Mouse (Mus musculus) left cerebral cortex, postnatal 14 days (tissue): Measurements from ENCODE around the gene Lrig1. TPM values are rescaled to one million over a fixed set of nuclear protein-coding genes. Genes with fewer than 3 reads are reported as not detected.
A peak's percentile ranks its signal among the peaks of the same experiment; 100 is the strongest.

Source experiments
- DNase-seq, 2 experiments: peaks; one replicate each; pipeline ENCODE4 v3.0.0; 2021 to 2022; ENCODE audit warnings: low spot score in 2 of 2, mixed read lengths in 1 of 2
- intact Hi-C: fragments of 180-260 bp; cut with DNase I; formaldehyde crosslinking; loops from one replicate; pipeline ENCODE4 v1.15.1; 2025
- total RNA-seq, 2 experiments: library from RNA; stranded (reverse); gene quantifications; 2 replicates each; pipeline ENCODE4 v1.2.3; 2021

The Lrig1 gene
- total RNA-seq, 2 experiments from 2014 or later, result 28.5 to 30.6 TPM

DNA sequence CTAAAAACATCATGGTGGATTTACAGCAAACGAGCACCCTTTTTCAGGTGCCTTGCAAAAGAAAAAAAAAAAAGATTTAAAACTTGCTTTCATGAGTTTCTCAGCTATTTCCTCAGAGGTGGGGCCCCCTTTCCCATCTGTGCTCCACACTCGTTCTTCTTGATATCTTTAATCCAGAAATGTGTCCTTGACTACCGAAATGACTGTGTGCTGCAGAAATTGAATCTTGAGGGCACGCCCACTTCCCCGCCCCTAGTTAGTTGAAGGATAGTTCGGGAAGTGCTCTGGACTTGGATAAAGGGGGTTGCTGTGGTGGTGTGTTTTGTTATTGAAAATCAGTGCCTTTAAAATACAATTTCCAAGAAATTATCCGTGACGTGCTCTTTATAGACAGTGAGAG is 654 bp upstream of the Lrig1 start:
- DNase-seq, result peak in 1 of 2 experiments; percentile 35
- intact Hi-C loops, result loop anchor here (5.0 kb wide), 1 partner anchor 267 kb away; no protein-coding TSS in a partner anchor

- DNase-seq, result no peak
- intact Hi-C loops, result loop anchor here (5.0 to 10.0 kb wide), 2 partner anchors 72 to 155 kb away; no protein-coding TSS in a partner anchor
Measured at GRCm38 (mm10) chr6:94699173-94699987, 578 bp downstream of the Lrig1 start.

DNA sequence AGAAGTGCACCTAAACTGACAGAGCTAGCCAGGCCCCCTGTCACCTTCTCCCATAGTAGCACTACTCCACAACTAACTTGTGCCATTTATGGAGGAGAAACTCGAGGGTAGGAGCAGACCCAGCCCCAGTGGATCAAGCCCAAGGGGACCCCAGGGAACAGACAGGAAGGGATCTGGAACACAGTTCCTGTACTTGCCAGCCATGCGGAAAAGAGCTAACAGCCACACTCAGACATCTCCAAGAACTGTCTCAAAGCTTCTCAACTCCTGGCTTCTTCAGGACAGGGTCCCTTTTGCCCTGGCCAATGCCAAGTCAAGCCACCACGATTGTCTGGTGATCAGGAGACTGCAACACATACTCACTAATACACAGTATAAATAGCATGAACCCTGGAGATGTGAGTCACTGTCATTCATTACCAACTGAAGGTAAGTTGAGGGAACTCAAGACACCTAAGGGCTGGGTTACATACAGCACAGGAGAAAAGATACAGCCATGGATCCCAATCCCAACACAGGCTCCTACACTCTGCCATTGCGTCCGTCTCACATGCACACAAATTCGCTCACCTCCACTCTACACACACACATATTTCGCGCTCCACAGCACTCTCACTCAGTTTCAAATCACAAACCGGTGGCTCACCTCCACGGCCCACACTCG is 1.3 kb downstream of the Lrig1 start:
- intact Hi-C loops, result loop anchor here (5.0 to 10.0 kb wide), 2 partner anchors 71 to 154 kb away; no protein-coding TSS in a partner anchor
- DNase-seq, result no peak

DNA sequence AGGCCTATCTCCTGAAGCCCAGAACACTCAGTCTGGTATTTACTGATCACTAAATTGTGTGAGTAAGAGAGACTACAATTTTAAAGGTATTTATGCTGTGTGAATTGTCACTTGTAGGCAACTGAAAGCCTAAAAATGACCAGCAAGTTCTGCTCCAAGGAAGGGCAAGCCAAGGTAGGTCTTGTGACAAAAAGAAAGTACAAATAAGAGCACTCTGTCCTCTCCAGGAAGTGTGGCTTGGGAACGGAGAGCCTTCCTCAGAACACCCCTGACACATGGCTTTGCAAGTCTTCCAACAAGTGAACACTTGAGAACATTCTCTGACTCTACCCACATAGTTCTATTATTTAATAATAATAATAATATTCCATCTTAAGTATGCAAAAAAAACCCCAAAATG is 2.5 kb downstream of the Lrig1 start:
- DNase-seq, result no peak
- intact Hi-C loops, result loop anchor here (5.0 to 10.0 kb wide), 2 partner anchors 70 to 153 kb away; no protein-coding TSS in a partner anchor

DNA sequence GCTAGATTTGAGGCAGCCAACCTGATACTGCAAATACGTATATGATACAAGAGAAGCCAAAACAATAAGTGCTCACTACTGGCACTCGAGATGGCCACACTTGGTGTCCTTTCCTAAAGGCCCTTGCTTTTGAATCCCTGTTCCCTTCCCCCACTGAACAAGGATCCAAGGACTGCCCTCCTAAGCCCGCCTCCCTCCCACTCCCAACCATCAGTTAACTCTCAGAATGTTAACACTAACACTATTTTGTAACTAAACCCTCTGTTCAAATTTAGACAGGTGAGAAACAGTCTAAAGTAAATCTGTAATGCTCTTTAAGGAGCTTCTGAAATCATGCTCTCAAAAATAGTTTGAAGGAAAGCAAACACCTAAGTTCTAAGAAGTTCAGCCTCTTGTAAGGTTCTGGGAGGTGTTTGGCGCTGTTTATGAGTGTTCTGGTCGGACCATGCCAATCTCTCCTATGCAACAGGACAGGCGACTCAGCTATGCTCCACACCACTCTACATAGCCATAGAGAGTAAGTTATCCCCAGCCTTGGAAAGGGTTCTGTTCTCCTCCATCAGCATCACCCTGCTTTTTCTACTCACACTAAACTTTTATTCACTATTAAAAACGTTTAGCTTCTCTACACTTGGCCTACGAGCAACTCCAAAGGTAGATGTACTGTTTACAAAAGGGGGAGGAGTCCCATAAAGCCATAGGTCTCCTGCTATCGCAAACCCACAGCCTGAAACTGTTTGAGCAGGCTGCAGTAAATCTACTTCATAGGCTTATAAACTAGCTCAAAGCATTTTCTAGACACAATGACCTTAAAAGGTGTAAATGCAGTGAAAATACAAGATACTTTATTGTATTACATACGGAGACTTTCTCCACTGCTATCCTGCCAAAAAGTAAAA is 3.5 kb downstream of the Lrig1 start:
- DNase-seq, result no peak
- intact Hi-C loops, result loop anchor here (5.0 to 10.0 kb wide), 2 partner anchors 69 to 152 kb away; no protein-coding TSS in a partner anchor

DNA sequence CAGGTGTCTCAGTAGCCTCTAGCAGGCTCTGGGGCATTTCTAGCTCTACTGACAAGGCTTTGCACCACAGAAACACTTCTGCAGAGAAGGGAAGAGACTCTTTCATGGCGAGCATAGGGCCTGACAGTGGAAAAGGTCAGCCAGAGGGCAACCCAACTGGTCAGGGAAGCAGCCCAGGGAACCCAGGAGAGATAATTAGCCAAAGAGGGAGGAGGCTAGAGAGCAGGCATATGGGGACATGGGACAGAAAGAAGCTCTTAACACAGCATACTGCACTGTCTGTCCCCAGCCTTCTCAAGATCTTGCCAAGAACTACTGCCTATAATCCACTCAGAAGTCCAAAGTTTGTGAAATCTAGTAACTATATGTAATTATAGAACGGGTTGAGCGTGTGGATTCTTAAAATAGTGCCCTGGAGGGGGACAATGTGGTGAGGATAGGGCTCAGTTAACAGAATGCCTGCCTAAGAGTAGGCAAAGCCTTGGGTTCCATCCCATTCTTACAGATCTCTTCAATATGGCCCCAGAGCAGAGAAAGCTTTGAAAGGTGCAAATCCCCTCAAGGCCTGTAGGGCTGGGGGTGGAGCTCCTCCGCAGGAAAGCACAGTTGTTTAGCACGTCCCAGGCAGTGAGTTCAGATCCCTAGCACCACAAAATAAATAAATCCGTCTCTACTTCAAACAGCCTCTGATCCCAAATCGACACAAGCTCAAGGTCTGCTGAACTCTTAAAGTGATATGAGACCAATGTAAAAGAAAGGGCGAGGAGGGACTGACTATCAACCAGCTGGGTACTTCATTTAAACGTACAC is 4.6 kb downstream of the Lrig1 start:
- intact Hi-C loops, result loop anchor here (5.0 to 10.0 kb wide), 2 partner anchors 68 to 151 kb away; no protein-coding TSS in a partner anchor

DNA sequence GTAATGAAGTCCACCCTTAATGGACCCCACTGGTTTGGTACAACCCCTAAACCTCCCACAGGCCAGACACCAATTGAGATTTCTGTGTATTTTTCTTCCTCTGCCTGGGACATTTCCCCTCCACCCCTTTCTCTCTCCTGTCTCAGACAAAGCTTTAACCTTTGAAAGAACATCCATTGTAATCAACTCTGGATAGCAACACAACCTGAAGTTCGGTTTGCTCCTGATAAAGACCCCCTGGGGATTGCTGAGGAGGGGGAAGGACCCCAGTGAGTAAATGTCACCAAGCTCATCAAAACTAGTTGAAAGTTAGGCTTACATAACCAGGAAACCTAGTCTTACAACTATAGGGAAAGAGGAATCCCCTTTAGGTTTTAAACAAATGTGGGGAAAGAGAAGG is 5.5 kb downstream of the Lrig1 start:
- intact Hi-C loops, result loop anchor here (10.0 kb wide), 1 partner anchor 150 kb away; no protein-coding TSS in a partner anchor
- DNase-seq, result no peak

More for the DNA sequence above, 4.6 kb downstream of the Lrig1 start:
- no peak for DNase-seq

DNA sequence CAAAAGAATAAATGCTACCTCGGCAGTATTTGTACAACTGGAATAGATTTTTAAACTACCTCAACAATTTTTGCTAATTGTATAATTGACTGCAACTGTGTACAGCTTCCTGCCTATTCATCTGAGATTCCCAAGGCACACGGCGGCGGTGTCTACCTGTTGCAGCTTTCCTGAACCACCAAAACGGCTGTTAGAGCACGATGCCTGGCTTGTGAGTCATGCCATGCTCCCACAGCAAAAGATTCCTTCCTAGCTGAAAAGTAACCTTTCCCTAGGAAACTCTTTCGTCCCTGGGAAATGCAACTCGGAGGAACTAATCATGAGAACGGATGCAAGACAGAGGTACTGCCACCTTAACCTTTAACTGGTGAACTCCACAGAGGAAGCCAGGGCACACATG is 6.9 kb downstream of the Lrig1 start:
- DNase-seq, result no peak
- intact Hi-C loops, result loop anchor here (10.0 kb wide), 1 partner anchor 148 kb away; no protein-coding TSS in a partner anchor

DNA sequence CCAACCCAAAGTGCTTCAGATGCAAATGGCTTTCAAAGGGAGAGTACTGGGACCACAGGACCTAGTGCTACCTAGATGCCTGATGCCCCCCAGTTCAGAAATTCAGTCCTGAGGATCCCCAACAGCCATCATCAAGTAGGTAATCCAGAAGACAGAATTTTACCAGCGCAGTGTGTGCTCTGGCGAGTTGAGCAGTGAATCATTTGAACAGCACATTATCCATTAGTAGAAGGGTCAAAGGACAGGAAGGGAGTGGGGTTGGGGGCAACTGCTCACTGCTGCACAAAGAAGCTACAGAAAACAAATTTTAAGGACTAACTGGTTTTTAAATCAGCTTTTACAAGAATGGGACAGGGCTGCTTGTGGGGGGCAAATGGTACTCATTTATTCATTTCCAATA is 8.0 kb downstream of the Lrig1 start:
- intact Hi-C loops, result loop anchor here (10.0 kb wide), 1 partner anchor 147 kb away; no protein-coding TSS in a partner anchor
- no peak for DNase-seq

- DNase-seq, result no peak
- intact Hi-C loops, result loop anchor here (10.0 kb wide), 1 partner anchor 145 kb away; no protein-coding TSS in a partner anchor
Measured at GRCm38 (mm10) chr6:94690247-94690646, 9.7 kb downstream of the Lrig1 start.

GRCm38 (mm10) chr6:94688722-94689121 is 11.2 kb downstream of the Lrig1 start:
- DNase-seq, result no peak
- intact Hi-C loops, result no loop called here

DNA sequence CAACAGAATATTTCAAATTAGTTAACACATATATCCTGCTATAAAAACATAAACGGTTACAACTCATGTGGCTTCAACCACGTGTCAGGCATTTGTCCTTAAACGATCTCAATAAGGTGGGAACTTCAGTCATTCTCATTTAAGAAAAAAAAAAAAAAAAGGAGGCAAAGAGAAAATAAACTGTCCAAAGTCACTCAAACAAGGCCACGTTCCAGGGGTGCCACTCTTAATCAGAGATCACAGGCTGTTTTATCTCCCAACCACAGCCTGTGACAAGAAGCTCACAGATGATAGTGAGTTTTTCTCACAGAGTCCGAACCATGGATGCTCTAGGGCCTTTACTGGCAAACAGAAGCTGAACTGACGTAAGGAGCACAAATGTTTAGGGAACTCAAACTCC is 13.9 kb downstream of the Lrig1 start:
- intact Hi-C loops, result no loop called here
- no peak for DNase-seq

DNA sequence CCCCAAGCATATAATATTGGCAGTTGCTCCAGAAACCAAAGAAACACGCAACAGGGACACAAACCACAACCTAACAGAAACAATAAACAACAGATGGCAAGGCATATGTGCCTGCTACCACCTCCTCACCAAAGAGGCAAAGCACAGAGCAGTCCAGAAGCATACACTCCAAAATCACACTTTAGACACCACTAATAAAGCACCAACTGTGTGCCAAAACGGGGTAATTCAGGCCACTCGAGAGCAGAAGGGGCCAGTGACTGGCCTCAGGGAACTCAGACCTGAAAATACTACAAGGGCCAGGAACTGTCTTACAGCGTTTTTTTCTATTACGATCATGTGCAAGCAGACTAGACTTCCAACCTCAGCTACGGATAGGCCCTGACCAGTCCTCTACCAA is 14.3 kb downstream of the Lrig1 start:
- peak in 1 of 2 experiments; percentile 29 for DNase-seq

DNA sequence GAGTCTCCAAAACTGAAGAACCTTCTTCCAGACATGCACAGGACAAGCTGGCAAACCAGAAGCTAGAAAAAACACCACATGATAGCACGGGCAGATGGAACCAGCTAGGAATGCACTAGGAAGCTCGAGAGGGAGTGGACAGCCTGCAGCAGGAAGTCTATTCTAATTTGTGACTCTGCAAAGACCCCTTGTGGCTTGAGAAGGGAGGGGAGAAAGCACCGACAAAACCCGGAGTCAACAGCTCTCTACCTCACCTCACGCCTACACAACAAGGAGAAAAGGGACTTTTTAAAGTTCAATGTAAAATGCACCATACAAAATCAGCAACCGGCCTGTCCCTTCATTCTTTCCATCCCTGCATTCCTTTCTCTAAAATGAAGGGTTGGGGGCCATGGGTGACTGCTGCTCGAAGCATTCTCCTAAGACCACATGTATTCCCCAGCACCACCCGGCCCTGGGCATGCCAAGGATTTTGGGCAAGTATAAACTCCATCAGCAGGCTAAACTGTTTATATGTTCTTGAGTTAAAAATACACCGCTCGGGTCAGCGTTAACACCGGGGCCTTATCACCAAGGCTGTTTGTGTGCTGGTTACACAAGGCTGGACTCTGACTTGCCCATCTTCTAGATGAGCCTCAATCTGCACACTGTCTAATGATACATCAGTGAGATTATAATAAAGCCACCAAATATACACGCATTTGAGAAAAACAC is 15.0 kb downstream of the Lrig1 start:
- no peak for DNase-seq
- intact Hi-C loops, result no loop called here

More for the DNA sequence above, 14.3 kb downstream of the Lrig1 start:
- intact Hi-C loops, result no loop called here

DNA sequence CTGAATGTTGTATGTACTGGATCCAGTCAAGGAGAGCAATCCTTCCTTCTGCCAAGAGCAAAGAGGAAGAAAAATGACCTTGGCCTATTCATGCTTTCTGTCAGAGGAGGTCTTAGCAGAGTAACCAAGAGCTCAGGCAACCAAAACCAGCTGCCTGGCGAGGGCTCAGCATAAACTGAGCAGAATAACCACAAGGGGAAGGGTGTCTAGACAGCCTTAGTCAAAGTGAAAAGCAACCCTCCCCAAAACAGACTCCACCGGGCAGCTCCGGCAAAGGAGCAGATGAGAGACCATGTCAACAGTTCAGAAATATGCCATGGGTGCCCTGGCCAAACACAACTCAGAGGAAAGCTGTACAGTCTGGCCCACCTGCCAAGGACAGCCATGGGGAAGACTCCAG is 16.3 kb downstream of the Lrig1 start:
- no peak for DNase-seq
- intact Hi-C loops, result no loop called here

DNA sequence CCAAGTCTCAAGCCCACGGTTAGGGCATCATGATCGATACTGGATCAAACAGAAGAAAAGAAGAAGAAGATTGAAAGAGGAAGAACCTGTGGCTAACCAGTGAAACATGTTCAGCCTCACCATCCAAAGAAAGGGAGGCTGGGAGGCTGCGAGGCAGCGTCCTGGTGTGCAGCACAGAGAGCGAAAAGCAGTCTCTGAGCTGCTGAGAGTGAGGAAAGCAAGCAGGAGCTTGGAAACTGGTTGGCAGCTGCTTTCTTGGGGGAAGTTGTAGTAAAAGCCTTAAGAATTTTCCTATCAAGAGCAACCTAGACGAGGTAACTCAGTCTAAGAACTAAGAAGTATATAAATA is 17.7 kb downstream of the Lrig1 start:
- intact Hi-C loops, result no loop called here
- no peak for DNase-seq

DNA sequence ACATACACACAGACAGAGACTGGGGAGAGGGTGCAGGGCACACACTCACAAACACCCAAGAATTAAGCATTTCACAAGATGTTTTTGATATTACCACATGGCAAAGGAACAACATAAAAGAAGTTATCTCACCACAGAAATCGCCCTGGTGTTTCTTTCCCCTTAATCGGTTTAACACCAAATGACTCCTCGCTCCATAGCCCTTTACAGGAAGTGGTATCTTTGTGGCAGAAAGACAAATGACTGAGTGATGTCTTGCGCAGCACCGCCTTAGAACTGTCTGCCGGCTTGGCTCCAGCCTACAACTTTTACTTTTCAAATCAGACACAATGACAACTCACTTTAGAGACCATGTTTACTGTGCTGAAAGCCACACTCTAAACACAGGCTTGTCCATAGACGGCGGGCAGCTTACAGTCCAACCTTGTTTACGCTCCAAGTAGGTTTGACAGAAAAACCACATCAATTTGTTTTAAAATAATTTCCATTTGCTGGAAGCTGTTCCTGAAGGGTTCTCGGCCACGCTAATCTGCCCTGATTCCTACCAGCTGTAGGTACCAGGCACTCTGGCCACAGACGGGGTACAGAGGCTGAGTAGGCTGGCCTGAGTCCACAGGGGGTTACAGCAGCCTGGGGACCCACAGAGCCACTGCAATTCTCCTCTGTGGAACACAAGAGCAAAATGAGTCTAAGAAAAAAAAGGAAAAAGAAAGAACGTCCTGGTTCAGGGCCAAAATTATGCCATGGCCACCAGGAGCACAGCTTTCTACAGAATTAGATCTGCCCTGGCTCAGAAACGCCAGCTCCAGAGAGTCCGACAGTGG is 18.3 kb downstream of the Lrig1 start:
- no peak for DNase-seq
- intact Hi-C loops, result no loop called here
